Mouse (Mus musculus): ENCODE results near the gene Sgtb.

DNA sequence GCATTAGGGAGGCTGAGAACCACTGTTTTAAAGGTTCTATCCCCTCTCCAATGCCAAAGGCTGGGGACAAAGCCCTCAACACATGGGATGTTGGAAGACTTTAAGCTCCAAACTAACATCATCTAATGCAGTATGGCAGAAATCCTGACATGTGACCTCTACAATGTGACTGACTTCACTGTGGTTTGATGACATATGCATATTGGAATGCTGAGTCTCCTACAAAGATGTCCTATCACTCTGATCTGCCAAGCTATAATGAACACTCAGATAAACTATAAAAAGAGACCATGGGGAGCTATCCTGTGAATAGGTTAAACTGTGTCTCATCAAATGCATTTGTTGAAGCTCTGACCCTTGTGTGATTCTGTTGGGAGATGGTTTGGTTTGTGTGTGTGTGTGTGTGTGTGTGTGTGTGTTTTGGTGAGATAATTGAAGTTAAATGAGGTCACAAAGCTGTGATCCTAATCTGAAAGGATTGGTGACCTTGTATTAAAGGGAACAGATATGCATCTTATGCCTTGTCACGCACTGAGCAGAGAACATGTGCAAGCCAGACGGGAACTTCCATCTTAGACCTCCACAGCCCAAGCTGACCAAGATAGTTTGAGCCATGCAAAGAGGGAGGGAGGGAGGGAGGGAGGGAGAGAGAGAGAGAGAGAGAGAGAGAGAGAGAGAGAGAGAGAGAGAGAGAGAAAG lies 43.7 kb upstream of the Sgtb start:
- TF ChIP-seq CTCF (IDR thresholded peaks at IDR 0.05; ENCODE audit: control insufficient read depth, insufficient read depth, low read length) = no peak
- TF ChIP-seq POLR2A (IDR thresholded peaks at IDR 0.05; ENCODE audit: borderline replicate concordance, control insufficient read depth, low read depth, low read length) = no peak
